Mouse (Mus musculus) yolk sac, embryonic 10.5 days (tissue): ENCODE results near the gene Fbxl17.

Source experiments
- DNase-seq: peaks from one replicate; pipeline ENCODE4 v3.0.0-alpha.2; 2017; ENCODE audit warnings: low spot score

Gene Fbxl17

DNA sequence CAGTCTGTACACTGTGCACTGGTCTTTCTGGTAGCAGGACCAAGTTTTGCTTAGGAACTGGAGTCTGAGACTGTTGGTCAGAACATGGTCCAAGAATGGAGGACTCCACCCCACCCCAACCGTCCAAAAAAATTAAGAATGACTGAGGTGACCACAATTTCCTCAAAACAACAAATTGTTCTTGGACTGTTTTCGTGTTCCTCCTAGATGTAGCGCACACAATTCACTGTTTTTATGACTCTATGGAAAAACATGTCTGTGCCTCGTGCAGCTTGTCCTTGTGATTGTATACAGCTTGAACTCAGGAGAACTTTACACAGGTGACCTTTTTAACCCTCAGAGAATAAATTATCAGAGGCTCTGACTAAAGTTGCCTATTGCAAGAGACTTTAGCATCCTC is 220.7 kb downstream of the Fbxl17 start:
- DNase-seq, result no peak

DNA sequence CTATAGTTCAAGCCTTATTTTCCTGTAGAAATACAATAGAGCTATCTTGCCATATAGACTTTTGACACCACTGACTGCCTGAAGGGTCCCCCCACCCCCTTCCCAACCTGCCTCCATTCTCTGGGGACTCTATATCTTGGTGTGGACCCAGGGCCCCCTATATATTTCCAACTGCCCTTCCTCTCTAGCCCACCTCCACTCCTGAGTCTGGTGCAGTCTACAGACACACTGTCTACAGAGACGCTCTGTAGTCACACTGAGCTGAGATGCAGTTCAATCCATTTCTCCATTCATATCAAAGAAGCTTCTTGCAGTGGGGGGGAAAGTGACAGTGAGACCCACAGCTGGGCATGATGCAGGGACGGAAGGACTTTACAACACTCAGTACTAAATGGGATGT is 226.5 kb downstream of the Fbxl17 start:
- DNase-seq, result no peak

- DNase-seq, result no peak
These were observed 226.9 kb downstream of the Fbxl17 start for GRCm38 (mm10) chr17:63272914-63273313.

GRCm38 (mm10) chr17:63271000-63271399 is 228.8 kb downstream of the Fbxl17 start:
- no peak for DNase-seq

- DNase-seq, result no peak
These were observed 229.3 kb downstream of the Fbxl17 start for GRCm38 (mm10) chr17:63270513-63270912.

DNA sequence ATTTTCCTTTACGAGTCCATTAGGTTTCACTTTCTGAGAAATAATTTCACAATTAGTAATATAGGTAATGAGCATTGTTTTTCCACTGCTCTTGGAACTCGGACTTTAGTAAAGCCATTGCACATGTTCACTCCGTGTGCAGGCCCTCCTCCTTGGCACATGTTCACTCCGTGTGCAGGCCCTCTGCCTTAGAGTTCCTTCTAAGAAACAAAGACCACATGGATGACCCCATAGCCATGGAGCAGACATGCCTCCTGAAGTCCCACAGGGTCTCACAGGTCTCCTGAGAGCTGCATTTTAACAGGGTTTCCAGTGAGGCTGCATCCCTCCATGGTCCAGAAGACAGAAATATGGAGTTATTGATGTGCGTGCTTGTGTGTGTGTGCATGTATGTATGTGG is 237.1 kb downstream of the Fbxl17 start:
- no peak for DNase-seq

- no peak for DNase-seq
These were observed 238.2 kb downstream of the Fbxl17 start for GRCm38 (mm10) chr17:63261508-63262141.

DNA sequence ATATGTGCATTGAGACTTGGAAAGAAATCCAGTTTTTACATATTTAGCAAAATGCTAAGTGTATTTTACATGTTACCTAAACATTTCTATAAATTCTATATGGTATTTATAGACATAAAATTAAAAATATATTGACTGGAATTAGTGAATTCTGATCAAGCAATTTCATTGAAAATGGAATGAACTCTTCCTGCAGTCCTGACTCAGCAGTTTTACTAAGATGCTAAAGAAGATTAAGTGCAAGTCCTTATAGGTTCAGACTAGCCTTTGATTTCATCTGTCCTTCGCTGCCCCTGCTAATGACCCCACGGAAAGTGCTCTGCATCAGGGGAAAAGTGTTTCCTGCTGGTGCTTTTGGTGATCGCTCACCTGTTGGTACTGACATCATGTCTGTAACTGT is 240.7 kb downstream of the Fbxl17 start:
- no peak for DNase-seq

- DNase-seq, result no peak
These were observed 253.6 kb downstream of the Fbxl17 start for GRCm38 (mm10) chr17:63246144-63246619.

- no peak for DNase-seq
These were observed 254.3 kb downstream of the Fbxl17 start for GRCm38 (mm10) chr17:63245472-63245871.

DNA sequence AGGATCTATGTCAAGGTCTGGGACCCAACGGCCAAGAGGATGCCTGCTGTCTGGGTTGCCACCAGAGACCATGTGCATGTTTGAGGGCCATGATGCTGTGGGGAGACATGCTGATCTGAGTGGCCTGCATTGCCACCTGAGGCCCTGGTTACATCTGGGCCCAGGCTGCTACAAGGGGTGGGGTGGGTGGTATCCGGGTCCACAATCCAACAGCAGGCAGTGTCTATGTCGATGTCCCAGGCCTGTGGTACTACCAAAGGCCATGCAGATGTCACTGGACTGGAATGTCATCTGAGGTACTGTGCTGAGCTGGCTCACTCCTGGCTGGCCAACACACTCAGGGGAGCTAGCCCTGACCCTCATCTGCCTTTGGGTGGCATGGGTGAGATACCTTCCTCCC is 257.1 kb downstream of the Fbxl17 start:
- DNase-seq, result no peak

DNA sequence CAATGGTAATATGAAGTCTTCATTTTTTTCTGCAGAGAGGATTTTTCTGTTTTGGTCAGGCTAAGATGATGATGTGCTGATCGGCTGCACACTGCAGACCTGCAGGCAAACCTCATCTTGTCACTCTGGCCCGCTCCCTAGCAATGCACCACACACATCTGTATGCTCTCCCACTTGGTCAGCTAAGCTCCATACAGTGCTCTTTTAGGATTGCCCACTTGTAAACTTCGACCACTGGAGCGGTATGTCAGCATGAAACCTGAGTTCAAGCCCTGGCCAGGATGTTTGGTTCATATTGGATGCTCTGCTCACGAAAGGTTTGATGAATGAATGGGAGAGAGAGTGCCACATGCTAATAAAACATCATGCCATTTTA is 259.1 kb downstream of the Fbxl17 start:
- DNase-seq, result no peak

GRCm38 (mm10) chr17:63240021-63240730 is 259.6 kb downstream of the Fbxl17 start:
- no peak for DNase-seq

DNA sequence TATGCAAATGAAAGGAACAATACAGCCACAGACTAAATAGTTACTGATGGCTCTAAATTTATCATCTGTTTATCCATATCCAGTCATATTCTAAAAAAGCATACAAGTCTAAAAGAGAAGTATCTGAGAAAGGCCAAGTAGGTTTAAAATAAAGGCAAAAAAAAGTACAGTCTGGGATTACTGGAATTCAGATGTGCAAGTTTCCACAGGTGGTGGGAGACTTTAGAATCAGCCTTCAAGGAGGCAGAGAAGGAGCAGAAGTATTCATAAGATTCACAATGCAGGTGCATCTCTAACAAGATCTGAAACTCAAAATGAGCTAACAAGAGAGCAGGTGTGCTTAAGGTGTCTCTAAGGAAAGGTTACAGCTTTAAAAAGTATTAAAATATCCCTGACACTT is 263.0 kb downstream of the Fbxl17 start:
- DNase-seq, result no peak

GRCm38 (mm10) chr17:63236221-63236620 is 263.6 kb downstream of the Fbxl17 start:
- no peak for DNase-seq

DNA sequence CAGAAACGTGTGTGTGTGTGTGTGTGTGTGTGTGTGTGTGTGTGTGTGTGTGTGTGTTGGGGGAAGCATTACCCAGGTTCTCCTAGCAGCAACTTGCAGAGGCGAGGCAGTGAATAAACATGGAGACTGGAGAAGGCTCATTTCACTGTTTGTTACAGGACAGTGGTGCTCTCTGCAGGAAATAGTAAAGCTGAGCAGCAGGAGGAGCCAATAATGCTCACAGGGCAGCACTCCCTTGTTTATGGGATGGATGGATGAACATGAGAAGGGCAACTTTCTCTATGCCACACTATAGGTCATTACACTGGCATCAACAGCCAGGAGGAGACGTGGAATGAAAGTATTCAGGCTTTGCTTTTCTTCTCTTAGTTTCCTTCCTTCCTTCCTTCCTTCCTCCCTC is 264.0 kb downstream of the Fbxl17 start:
- no peak for DNase-seq

DNA sequence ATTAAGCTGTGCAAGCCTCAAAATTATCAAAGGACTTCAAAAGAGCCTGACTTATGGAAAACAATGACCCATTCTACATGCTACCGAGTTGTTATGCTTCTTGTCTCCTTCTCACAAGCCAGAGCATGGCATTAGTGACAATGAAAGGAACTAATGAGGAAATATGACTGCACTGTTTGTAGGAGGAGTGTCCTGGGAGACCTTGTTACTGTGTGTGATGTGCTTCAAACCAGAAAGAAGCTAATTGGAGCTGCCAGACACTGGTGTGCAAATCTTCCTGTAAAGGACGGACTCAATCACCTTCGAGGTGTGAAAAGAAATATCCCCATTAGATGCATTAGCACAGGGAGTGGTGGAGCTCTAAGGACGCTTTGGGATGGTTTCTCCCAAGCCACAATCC is 270.7 kb downstream of the Fbxl17 start:
- DNase-seq, result no peak

- no peak for DNase-seq
These were observed 273.4 kb downstream of the Fbxl17 start for GRCm38 (mm10) chr17:63226380-63226779.

GRCm38 (mm10) chr17:63225959-63226358 is 273.9 kb downstream of the Fbxl17 start:
- DNase-seq, result no peak

DNA sequence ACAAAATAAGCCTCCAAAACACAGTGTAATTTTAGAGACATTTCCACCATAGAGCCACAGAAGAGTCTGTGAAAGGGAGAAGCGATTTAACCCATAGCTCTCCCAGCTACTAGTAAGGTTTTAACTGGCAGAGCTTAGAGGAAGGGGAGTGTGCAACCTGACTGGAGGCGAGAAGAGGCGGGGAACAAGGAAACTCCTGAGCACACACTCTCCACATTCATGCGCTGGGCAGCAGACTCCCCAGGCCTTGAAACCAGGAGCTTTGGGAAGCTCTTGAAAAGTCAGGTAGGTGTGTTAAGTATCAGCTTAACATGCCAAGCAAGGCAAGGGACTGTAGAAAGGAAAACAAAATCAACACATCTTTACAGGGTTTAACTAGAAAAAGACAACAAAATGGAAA is 276.1 kb downstream of the Fbxl17 start:
- no peak for DNase-seq

GRCm38 (mm10) chr17:63221632-63222031 is 278.2 kb downstream of the Fbxl17 start:
- DNase-seq, result no peak

DNA sequence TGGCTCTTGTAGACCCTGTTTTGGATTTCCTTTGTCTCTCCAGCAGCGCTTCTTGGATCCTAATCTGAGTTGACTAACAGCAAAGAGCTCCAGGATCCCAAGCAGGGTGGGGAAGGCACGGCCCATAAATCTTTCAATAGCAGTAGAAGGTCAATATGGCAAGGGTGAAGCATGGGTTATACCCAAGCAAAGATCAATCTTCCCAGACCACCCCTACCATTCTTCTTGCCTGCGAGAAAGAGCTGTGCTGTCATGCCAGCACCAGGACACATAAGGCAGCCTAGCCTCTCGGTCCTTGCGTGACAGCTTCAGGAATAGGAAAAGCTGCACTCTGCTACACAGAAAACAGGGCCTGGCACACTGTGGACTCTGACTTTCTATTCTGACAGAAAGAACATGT is 279.0 kb downstream of the Fbxl17 start:
- DNase-seq, result peak; percentile 13

DNA sequence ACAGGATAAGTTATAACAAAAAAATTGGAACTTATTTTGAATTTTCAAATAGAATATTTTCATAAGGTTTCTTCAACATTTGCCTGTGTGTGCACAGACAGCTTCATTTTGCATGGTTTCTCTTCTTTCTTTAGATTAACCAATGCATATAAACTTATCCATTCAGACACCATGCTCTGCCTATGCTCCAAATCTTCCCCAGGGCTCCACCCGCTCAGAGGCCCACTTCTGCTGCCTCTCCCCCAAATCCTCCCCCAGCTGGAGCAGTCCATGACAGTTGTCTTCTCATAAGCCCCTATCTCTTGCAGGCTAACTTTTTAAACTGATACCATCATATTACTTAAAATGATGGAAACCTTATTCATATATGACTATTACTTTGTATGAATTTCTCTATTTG is 282.8 kb downstream of the Fbxl17 start:
- DNase-seq, result no peak

DNA sequence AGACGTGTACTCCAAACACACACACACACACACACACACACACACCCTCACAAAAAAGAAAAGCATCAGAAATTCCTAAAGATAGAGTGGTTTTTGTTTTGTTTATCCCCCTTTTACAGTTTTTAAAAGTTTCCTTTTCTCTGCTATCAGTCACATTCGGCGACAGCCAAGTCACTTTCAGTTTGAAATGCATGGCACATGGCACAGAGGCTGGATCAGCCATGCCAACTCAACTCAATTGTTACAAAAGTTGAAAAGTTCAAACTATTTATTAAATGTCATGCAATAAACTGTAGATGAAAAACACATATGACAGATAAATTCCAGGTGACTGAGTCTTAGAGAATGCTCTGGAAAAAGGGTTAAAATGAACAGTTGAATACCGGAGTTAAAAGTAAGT is 287.8 kb downstream of the Fbxl17 start:
- no peak for DNase-seq
